Mouse (Mus musculus) bone marrow, adult 2 months (tissue): ENCODE data around the gene Glis1.

Source experiments
- CTCF ChIP-seq: fragments of 200-500 bp; IDR thresholded peaks from 2 replicates; pipeline ENCODE4 v1.5.1; 2011; ENCODE audit warnings: low read length, control low read depth; ENCODE audit not compliant: control insufficient read depth, insufficient read depth
- POLR2A ChIP-seq: fragments of 200-500 bp; IDR thresholded peaks from 2 replicates; pipeline ENCODE4 v1.6.1; 2011; ENCODE audit warnings: low read depth, mild to moderate bottlenecking, control low read depth, low read length, borderline replicate concordance; ENCODE audit not compliant: control insufficient read depth

- no peak for TF ChIP-seq POLR2A
- no peak for TF ChIP-seq CTCF
Observed at GRCm38 (mm10) chr4:107628226-107628625, 193.8 kb downstream of the Glis1 start.
